Mouse (Mus musculus) C2C12 (cell line): ENCODE measurements around the gene Shoc2.

Source experiments
- CEBPB ChIP-seq: IDR thresholded peaks from one replicate; pipeline ENCODE4 v1.6.1; 2011; ENCODE audit warnings: low read depth, mild to moderate bottlenecking, control low read depth, moderate library complexity
- CTCF ChIP-seq: IDR thresholded peaks from one replicate; pipeline ENCODE4 v1.5.1; 2011; ENCODE audit not compliant: control insufficient read depth, insufficient read depth, insufficient read length
- MYOD1 ChIP-seq: IDR thresholded peaks from one replicate; pipeline ENCODE4 v1.6.1; 2011; ENCODE audit warnings: low read depth; ENCODE audit not compliant: control insufficient read depth, insufficient read length

DNA sequence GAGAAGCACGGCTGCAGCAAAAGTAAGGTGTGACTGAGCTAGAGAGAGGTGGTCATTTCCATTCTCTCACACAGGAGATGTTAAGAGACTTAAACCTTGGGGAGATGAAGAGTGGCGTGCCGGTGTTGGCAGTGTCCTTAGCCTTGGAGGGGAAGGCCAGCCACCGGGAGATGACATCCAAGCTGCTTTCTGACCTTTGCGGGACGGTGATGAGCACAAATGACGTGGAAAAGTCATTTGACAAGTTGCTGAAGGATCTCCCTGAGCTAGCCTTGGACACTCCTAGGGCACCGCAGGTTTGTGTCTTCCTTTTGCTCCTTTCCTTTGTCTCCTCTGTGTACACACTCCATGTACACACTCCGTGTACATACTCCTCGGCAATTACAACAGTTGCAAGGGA is 24.6 kb upstream of the Shoc2 start:
- TF ChIP-seq CTCF (no peak), CEBPB (no peak), MYOD1 (no peak)
